Mouse (Mus musculus) lung, postnatal 0 days (tissue): ENCODE data around the gene Rragd. TPM values are rescaled to one million over a fixed set of nuclear protein-coding genes. Genes with fewer than 3 reads are reported as not detected.
"Not testable (repeated sequence)": the region's sequence is repeated elsewhere in the genome, so short reads cannot be mapped to it uniquely, and the experiment has no call there.

Experiments
- ATAC-seq: fragments of 200-750 bp; cut with Nextera tagmentation; 2 replicates; pipeline ENCODE4 v1.8.0; 2017; ENCODE audit warnings: moderate library complexity
- DNase-seq: peaks from one replicate; pipeline ENCODE4 v3.0.0-alpha.2; 2016; ENCODE audit warnings: low spot score
- H3K27ac ChIP-seq: fragments of 300-500 bp; sonication (generic); 2 replicates; pipeline ENCODE4 v1.5.1; 2014; ENCODE audit warnings: antibody characterized with exemption, mild to moderate bottlenecking, low read length, mixed read lengths
- H3K27me3 ChIP-seq: fragments of 300-500 bp; sonication (generic); replicated peaks from 2 replicates; pipeline ENCODE4 v1.6.1; 2014; ENCODE audit warnings: low read length, mixed read lengths; ENCODE audit not compliant: insufficient read depth
- H3K36me3 ChIP-seq: fragments of 300-500 bp; sonication (generic); 2 replicates; pipeline ENCODE4 v1.6.1; 2014; ENCODE audit warnings: low read length, mixed read lengths; ENCODE audit not compliant: insufficient read depth
- H3K4me1 ChIP-seq: fragments of 300-500 bp; sonication (generic); 2 replicates; pipeline ENCODE4 v1.6.1; 2014; ENCODE audit warnings: antibody characterized with exemption, low read depth, low read length, mixed read lengths; ENCODE audit not compliant: insufficient read depth
- H3K4me2 ChIP-seq: fragments of 300-500 bp; sonication (generic); replicated peaks from 2 replicates; pipeline ENCODE4 v1.6.1; 2014; ENCODE audit warnings: low read depth, mild to moderate bottlenecking, low read length, moderate library complexity, mixed read lengths
- H3K4me3 ChIP-seq: fragments of 300-500 bp; sonication (generic); 2 replicates; pipeline ENCODE4 v1.5.1; 2014; ENCODE audit warnings: low read depth, low read length
- H3K9ac ChIP-seq: fragments of 300-500 bp; sonication (generic); replicated peaks from 2 replicates; pipeline ENCODE4 v1.6.1; 2014; ENCODE audit warnings: low read depth, mild to moderate bottlenecking
- H3K9me3 ChIP-seq: fragments of 300-500 bp; sonication (generic); 2 replicates; pipeline ENCODE4 v1.6.1; 2016; ENCODE audit warnings: low read length, mixed read lengths
- CTCF ChIP-seq: IDR thresholded peaks from 2 replicates; pipeline ENCODE4 v1.5.1; 2016; ENCODE audit warnings: antibody characterized with exemption, mild to moderate bottlenecking
- EP300 ChIP-seq: IDR thresholded peaks from 2 replicates; pipeline ENCODE4 v1.6.1; 2016; ENCODE audit warnings: antibody characterized with exemption, mild to moderate bottlenecking, control low read depth
- WGBS: fragments of 180-500 bp; shearing (Covaris S2); extraction: QIAGEN DNeasy Blood & Tissue Kit; methylation state at CpG from one replicate; pipeline ENCODE4 v1.1.7; 2014; 5-methylcytosine and 5-hydroxymethylcytosine counted together
- polyA plus RNA-seq: library from polyadenylated mRNA; unstranded; fragments of >200 nt; fragmentation: Nextera tagmentation; extraction: Ambion mirVana; gene quantifications from 2 replicates; pipeline ENCODE4 v1.2.1, GENCODE M21; 2015

The Rragd gene
- polyA plus RNA-seq, 1 experiment from 2014 or later: 5.6 TPM

GRCm38 (mm10) chr4:32997571-32997970, 14.7 kb downstream of the Rragd start:
- ATAC-seq: no peak
- 81% methylated on average over 5 of the region's 5 CpGs for WGBS
- Histone ChIP-seq H3K4me1 (no peaks in the 10 kb centered on the region), H3K27me3 (no peaks in the 10 kb centered on the region), H3K36me3 (no peaks in the 10 kb centered on the region), H3K9me3 (no peaks in the 10 kb centered on the region), H3K27ac (no peak overlapping the region), H3K4me2 (no peak overlapping the region), H3K4me3 (no peak overlapping the region), H3K9ac (no peak overlapping the region)
- TF ChIP-seq CTCF (no peak), EP300 (no peak)
- DNase-seq: no peak

- DNase-seq (no peak), ATAC-seq (no peak)
- TF ChIP-seq CTCF: no peak
- TF ChIP-seq EP300: no peak
- Histone ChIP-seq H3K36me3 (no peaks in the 10 kb centered on the region), H3K9ac (no peak overlapping the region), H3K27ac (no peak overlapping the region), H3K4me2 (no peak overlapping the region), H3K4me1 (no peaks in the 10 kb centered on the region), H3K4me3 (no peak overlapping the region), H3K9me3 (no peaks in the 10 kb centered on the region), H3K27me3 (no peaks in the 10 kb centered on the region)
- WGBS: 90% methylated on average over 8 of the region's 8 CpGs
Observed at GRCm38 (mm10) chr4:32998996-32999395, 16.2 kb downstream of the Rragd start.

DNA sequence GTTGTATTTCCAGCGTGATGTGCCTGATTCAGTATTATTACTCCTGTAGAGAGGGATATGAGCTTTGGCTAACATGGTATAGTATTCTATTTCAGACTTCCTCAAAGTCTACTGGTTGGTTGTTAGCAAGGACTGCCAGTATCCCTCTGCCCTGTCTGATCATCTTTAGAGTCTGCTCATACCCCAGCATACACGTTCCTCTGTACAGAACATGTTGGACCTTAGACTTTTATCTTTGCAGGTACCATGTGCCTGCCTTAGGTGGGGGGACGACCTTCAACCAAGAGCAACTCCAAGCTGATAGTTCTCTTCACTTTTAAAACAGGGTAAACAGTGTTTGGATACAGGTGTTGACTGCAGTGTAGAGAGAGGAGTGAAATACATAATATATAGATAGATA, 19.2 kb downstream of the Rragd start:
- Histone ChIP-seq H3K9ac (no peak overlapping the region), H3K9me3 (no peaks in the 10 kb centered on the region), H3K27ac (no peak overlapping the region), H3K4me3 (no peak overlapping the region), H3K36me3 (no peaks in the 10 kb centered on the region), H3K4me1 (no peaks in the 10 kb centered on the region), H3K27me3 (no peaks in the 10 kb centered on the region), H3K4me2 (no peak overlapping the region)
- no peak for DNase-seq
- 74% methylated on average over 3 of the region's 3 CpGs for WGBS
- TF ChIP-seq EP300: no peak
- no peak for TF ChIP-seq CTCF
- no peak for ATAC-seq

DNA sequence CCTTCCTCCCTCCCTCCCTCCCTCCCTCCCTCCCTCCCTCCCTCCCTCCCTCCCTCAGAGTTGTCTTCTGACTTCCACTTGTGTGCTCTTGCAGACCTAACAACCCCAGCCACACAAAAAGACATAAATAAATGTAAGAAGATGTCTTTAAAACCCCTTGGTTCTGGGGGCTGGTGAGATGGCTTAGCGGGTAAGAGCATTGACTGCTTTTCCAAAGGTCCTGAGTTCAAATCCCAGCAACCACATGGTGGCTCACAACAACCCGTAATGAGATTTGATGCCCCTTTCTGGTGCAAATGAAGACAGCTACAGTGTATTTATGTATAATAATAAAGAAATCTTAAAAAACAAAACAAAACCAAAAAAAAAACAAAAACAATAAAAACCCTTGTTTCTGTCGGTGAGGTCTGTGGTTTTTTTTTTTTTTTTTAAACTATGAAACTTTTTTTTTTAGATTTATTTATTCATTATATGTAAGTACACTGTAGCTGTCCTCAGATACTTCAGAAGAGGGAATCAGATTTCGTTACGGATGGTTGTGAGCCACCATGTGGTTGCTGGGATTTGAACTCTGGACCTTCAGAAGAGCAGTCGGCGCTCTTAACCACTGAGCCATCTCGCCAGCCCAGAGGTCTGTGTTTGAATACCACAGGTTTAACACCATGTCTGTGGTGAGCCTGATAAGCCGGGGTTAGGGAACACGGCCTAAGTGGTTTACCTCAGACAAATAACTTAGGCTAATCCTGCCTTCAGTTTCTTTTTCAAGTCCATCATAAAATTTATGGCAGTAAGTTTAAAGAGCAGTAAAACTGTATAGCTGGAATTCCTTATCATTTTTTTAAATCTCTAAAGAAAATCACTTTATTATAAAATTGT, 23.0 kb downstream of the Rragd start:
- ATAC-seq, H3K9ac ChIP-seq, H3K4me3 ChIP-seq, DNase-seq, H3K27ac ChIP-seq, H3K36me3 ChIP-seq, H3K4me1 ChIP-seq, H3K27me3 ChIP-seq, H3K4me2 ChIP-seq, H3K9me3 ChIP-seq: not testable (repeated sequence)
- WGBS: 86% methylated on average over 10 of the region's 10 CpGs

- no peak overlapping the region for H3K4me3 ChIP-seq
- 81% methylated on average over 11 of the region's 11 CpGs for WGBS
- no peaks in the 10 kb centered on the region for H3K36me3 ChIP-seq
- no peak overlapping the region for H3K27ac ChIP-seq
- H3K4me1 ChIP-seq: no peaks in the 10 kb centered on the region
- DNase-seq (no peak), ATAC-seq (no peak)
- H3K9me3 ChIP-seq: no peaks in the 10 kb centered on the region
- no peak overlapping the region for H3K4me2 ChIP-seq
- H3K9ac ChIP-seq: no peak overlapping the region
- no peak for TF ChIP-seq CTCF
- TF ChIP-seq EP300: no peak
- no peaks in the 10 kb centered on the region for H3K27me3 ChIP-seq
Observed at GRCm38 (mm10) chr4:33006844-33007243, 24.0 kb downstream of the Rragd start.

- no peaks in the 10 kb centered on the region for H3K36me3 ChIP-seq
- H3K9me3 ChIP-seq: no peaks in the 10 kb centered on the region
- ATAC-seq (no peak), DNase-seq (no peak)
- no peak overlapping the region for H3K4me3 ChIP-seq
- no peaks in the 10 kb centered on the region for H3K27me3 ChIP-seq
- H3K9ac ChIP-seq: no peak overlapping the region
- no peak overlapping the region for H3K4me2 ChIP-seq
- TF ChIP-seq EP300: no peak
- no peak for TF ChIP-seq CTCF
- no peaks in the 10 kb centered on the region for H3K4me1 ChIP-seq
- H3K27ac ChIP-seq: no peak overlapping the region
- WGBS: 59% methylated on average over 9 of the region's 9 CpGs
Observed at GRCm38 (mm10) chr4:33007443-33008217, 24.8 kb downstream of the Rragd start.
